Mouse (Mus musculus) erythroblast, adult 5-6 weeks (primary cell): ENCODE measurements around the gene Hmgcl. TPM values are rescaled to one million over a fixed set of nuclear protein-coding genes. Genes with fewer than 3 reads are reported as not detected.

ENCODE experiments used
- ATAC-seq: replicated peaks from 2 replicates; pipeline ENCODE4 v1.8.0; 2016; ENCODE audit warnings: moderate number of reproducible peaks, mild to moderate bottlenecking, moderate TSS enrichment, inconsistent platforms; ENCODE audit not compliant: poor library complexity, low FRiP score, severe bottlenecking
- total RNA-seq, 2 experiments: library from RNA; stranded (forward) in 1 of 2; stranded (reverse) in 1 of 2; fragments of 150-400 nt in 1 of 2; fragments of 200-764, 138-1000 nt in 1 of 2; gene quantifications; 2 replicates each; pipeline versions ENCODE4 v1.2.3 to v1.2.4; 2015 to 2017; ENCODE audit warnings: low replicate concordance in 2 of 2

Hmgcl gene
- total RNA-seq, 2 experiments from 2014 or later: 15.6 to 17.3 TPM

- no peak for ATAC-seq
Measured at GRCm38 (mm10) chr4:135926195-135926808, 19.9 kb upstream of the Hmgcl start.

- ATAC-seq: no peak
Measured at GRCm38 (mm10) chr4:135926861-135927260, 19.4 kb upstream of the Hmgcl start.

GRCm38 (mm10) chr4:135928376-135928775 lies 17.9 kb upstream of the Hmgcl start:
- ATAC-seq: no peak

- no peak for ATAC-seq
Measured at GRCm38 (mm10) chr4:135929405-135929804, 16.8 kb upstream of the Hmgcl start.

GRCm38 (mm10) chr4:135929828-135930227 lies 16.4 kb upstream of the Hmgcl start:
- ATAC-seq: no peak

GRCm38 (mm10) chr4:135930239-135930638 lies 16.0 kb upstream of the Hmgcl start:
- ATAC-seq: no peak

- ATAC-seq: peak; percentile 60; the same call in 1 of the 2 replicates
Measured at GRCm38 (mm10) chr4:135931832-135932231, 14.4 kb upstream of the Hmgcl start.

GRCm38 (mm10) chr4:135934708-135935500 lies 11.3 kb upstream of the Hmgcl start:
- no peak for ATAC-seq

GRCm38 (mm10) chr4:135935502-135935901 lies 10.7 kb upstream of the Hmgcl start:
- ATAC-seq: peak; percentile 64

GRCm38 (mm10) chr4:135938858-135939257 lies 7.4 kb upstream of the Hmgcl start:
- ATAC-seq: no peak

- peak; percentile 67 for ATAC-seq
Measured at GRCm38 (mm10) chr4:135941026-135941425, 5.2 kb upstream of the Hmgcl start.

GRCm38 (mm10) chr4:135942193-135942592 lies 4.1 kb upstream of the Hmgcl start:
- ATAC-seq: no peak

GRCm38 (mm10) chr4:135943389-135943788 lies 2.9 kb upstream of the Hmgcl start:
- ATAC-seq: no peak

GRCm38 (mm10) chr4:135945706-135946105 lies 542 bp upstream of the Hmgcl start:
- ATAC-seq: no peak

- ATAC-seq: peak; percentile 48
Measured at GRCm38 (mm10) chr4:135946659-135947301, 532 bp downstream of the Hmgcl start.

- no peak for ATAC-seq
Measured at GRCm38 (mm10) chr4:135948142-135948541, 1.9 kb downstream of the Hmgcl start.

GRCm38 (mm10) chr4:135949475-135949874 lies 3.2 kb downstream of the Hmgcl start:
- ATAC-seq: no peak

GRCm38 (mm10) chr4:135949911-135950310 lies 3.7 kb downstream of the Hmgcl start:
- no peak for ATAC-seq

- ATAC-seq: no peak
Measured at GRCm38 (mm10) chr4:135950365-135950764, 4.1 kb downstream of the Hmgcl start.

- no peak for ATAC-seq
Measured at GRCm38 (mm10) chr4:135951505-135951904, 5.3 kb downstream of the Hmgcl start.

- ATAC-seq: no peak
Measured at GRCm38 (mm10) chr4:135953179-135953578, 6.9 kb downstream of the Hmgcl start.
